Mouse (Mus musculus) spleen, adult 12 weeks (tissue): ENCODE results near the gene Btbd35f7.
"Not testable (repeated sequence)": the region's sequence is repeated elsewhere in the genome, so short reads cannot be mapped to it uniquely, and the experiment has no call there.

ENCODE experiments used
- DNase-seq: peaks from one replicate; pipeline ENCODE4 v3.0.0; 2022; ENCODE audit warnings: low spot score

Gene Btbd35f7

DNA sequence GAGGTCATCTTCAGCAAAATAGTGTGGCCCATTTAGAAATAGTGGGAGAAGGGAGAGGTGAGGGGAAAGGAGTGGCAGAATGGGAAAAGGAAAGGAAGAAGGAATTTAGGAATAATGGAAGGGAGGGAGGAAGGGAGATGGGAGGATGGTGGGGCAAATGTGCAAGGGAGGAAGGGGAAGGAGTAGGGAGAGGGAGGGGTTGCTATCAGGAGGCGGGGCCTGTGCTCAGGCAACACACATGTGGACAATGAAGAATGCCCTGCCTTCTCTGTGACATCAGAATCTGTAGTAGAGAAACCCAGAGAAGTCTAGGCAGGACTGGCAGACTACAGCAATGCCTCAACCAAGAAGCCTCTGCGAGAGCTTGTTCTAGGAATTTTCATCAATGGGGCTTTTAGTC lies at the start of gene Btbd35f7:
TSS of gene Btbd35f7 (plus strand) at position 301 of the 400 bp plus-strand sequence.
- DNase-seq = not testable (repeated sequence)
